Mouse (Mus musculus) limb, embryonic 11.5 days (tissue): ENCODE data around the gene Pdk1. TPM values are rescaled to one million over a fixed set of nuclear protein-coding genes. Genes with fewer than 3 reads are reported as not detected.
A peak's percentile ranks its signal among the peaks of the same experiment; 100 is the strongest.

Experiments used
- ATAC-seq: fragments of 200-750 bp; cut with Nextera tagmentation; 2 replicates; pipeline ENCODE4 v1.8.0; 2017; ENCODE audit warnings: low read depth; ENCODE audit not compliant: insufficient number of reproducible peaks, low FRiP score, low TSS enrichment
- DNase-seq: peaks from one replicate; pipeline ENCODE4 v3.0.0-alpha.2; 2015; ENCODE audit warnings: low spot score
- H3K27ac ChIP-seq: fragments of 300-500 bp; sonication (generic); replicated peaks from 2 replicates; pipeline ENCODE4 v1.5.1; 2014; ENCODE audit warnings: low read depth, mild to moderate bottlenecking, low read length
- H3K27me3 ChIP-seq: fragments of 300-500 bp; sonication (generic); 2 replicates; pipeline ENCODE4 v1.6.1; 2014; ENCODE audit warnings: mild to moderate bottlenecking, low read length, mixed read lengths; ENCODE audit not compliant: control insufficient read depth, insufficient read depth
- H3K36me3 ChIP-seq: fragments of 300-500 bp; sonication (generic); 2 replicates; pipeline ENCODE4 v1.6.1; 2014; ENCODE audit warnings: mild to moderate bottlenecking, low read length, moderate library complexity, mixed read lengths; ENCODE audit not compliant: control insufficient read depth, insufficient read depth
- H3K4me1 ChIP-seq: fragments of 300-500 bp; sonication (generic); 2 replicates; pipeline ENCODE4 v1.6.1; 2014; ENCODE audit warnings: low read length, mixed read lengths; ENCODE audit not compliant: control insufficient read depth, insufficient read depth
- H3K4me2 ChIP-seq: fragments of 300-500 bp; sonication (generic); 2 replicates; pipeline ENCODE4 v1.6.1; 2014; ENCODE audit warnings: low read depth, mild to moderate bottlenecking, moderate library complexity; ENCODE audit not compliant: severe bottlenecking
- H3K4me3 ChIP-seq: fragments of 300-500 bp; sonication (generic); 2 replicates; pipeline ENCODE4 v1.5.1; 2014; ENCODE audit warnings: low read depth, low read length
- H3K9ac ChIP-seq: fragments of 300-500 bp; sonication (generic); 2 replicates; pipeline ENCODE4 v1.6.1; 2014; ENCODE audit warnings: mild to moderate bottlenecking, low read length
- H3K9me3 ChIP-seq: fragments of 300-500 bp; sonication (generic); 2 replicates; pipeline ENCODE4 v1.6.1; 2016; ENCODE audit warnings: low read length; ENCODE audit not compliant: control insufficient read depth
- WGBS: fragments of 180-500 bp; shearing (Covaris S2); extraction: QIAGEN DNeasy Blood & Tissue Kit; methylation state at CpG from one replicate; pipeline ENCODE4 v1.1.7; 2014; 5-methylcytosine and 5-hydroxymethylcytosine counted together
- polyA plus RNA-seq: library from polyadenylated mRNA; unstranded; fragments of >200 nt; fragmentation: Nextera tagmentation; extraction: Ambion mirVana; gene quantifications from 2 replicates; pipeline ENCODE4 v1.2.1, GENCODE M21; 2014

The Pdk1 gene
- polyA plus RNA-seq: 47.3 and 49.1 TPM in 2 replicates

GRCm38 (mm10) chr2:71872801-71873443, at the start of gene Pdk1:
Pdk1 (plus strand) TSS chr2:71873224.
- no peaks in the 10 kb centered on the region for H3K9me3 ChIP-seq
- no peaks in the 10 kb centered on the region for H3K36me3 ChIP-seq
- DNase-seq: peak; percentile 99
- peak within 1 kb of the TSS; percentile 59 for H3K9ac ChIP-seq
- no peaks in the 10 kb centered on the region for H3K27me3 ChIP-seq
- peak within 1 kb of the TSS; percentile 49 for H3K27ac ChIP-seq
- H3K4me3 ChIP-seq: peak within 1 kb of the TSS; percentile 62
- H3K4me2 ChIP-seq: peak within 1 kb of the TSS; percentile 60
- under 1% methylated on average over 53 of the region's 55 CpGs for WGBS
- H3K4me1 ChIP-seq: no peaks in the 10 kb centered on the region
- ATAC-seq: peak; percentile 95

DNA sequence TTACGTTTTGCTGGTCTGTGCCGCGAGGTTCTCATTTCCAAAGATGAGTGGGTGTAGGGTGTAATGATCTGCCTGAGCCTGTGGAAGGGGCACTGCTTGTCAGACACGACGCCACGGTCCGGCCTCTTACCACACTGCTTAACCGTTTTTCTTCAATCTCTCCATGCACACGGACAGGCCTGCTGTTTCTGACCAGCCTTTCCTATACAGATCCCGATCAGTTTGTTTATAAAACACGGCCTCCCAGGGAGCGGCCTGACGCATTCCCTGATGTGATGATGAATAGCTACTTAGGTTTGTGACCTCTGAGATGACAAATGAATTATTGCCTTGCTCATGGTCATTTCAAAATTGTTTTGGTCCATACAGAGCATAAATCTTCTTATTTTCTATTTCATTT, 48.9 kb upstream of the Pdk1 start:
- no peaks in the 10 kb centered on the region for H3K9me3 ChIP-seq
- ATAC-seq (no peak), DNase-seq (no peak)
- no peak overlapping the region for H3K4me3 ChIP-seq
- H3K9ac ChIP-seq: no peak overlapping the region
- H3K36me3 ChIP-seq: no peaks in the 10 kb centered on the region
- 79% methylated on average over 13 of the region's 13 CpGs for WGBS
- H3K27me3 ChIP-seq: no peaks in the 10 kb centered on the region
- H3K27ac ChIP-seq: no peak overlapping the region
- H3K4me2 ChIP-seq: no peak overlapping the region
- no peaks in the 10 kb centered on the region for H3K4me1 ChIP-seq

- Histone ChIP-seq H3K4me2 (no peak overlapping the region), H3K4me3 (no peak overlapping the region), H3K36me3 (no peaks in the 10 kb centered on the region), H3K27ac (no peak overlapping the region), H3K9ac (no peak overlapping the region), H3K9me3 (no peaks in the 10 kb centered on the region), H3K4me1 (no peaks in the 10 kb centered on the region), H3K27me3 (no peaks in the 10 kb centered on the region)
- DNase-seq: no peak
- WGBS: 82% methylated on average over 13 of the region's 13 CpGs
- ATAC-seq: no peak
These were observed 45.3 kb upstream of the Pdk1 start for GRCm38 (mm10) chr2:71827711-71828110.

GRCm38 (mm10) chr2:71828928-71829327, 44.1 kb upstream of the Pdk1 start:
- Histone ChIP-seq H3K4me3 (no peak overlapping the region), H3K27me3 (no peaks in the 10 kb centered on the region), H3K4me2 (no peak overlapping the region), H3K9ac (no peak overlapping the region), H3K4me1 (no peaks in the 10 kb centered on the region), H3K36me3 (no peaks in the 10 kb centered on the region), H3K27ac (no peak overlapping the region), H3K9me3 (no peaks in the 10 kb centered on the region)
- WGBS: 60% methylated on average over 11 of the region's 11 CpGs
- no peak for ATAC-seq
- DNase-seq: no peak

- Histone ChIP-seq H3K27ac (no peak overlapping the region), H3K36me3 (no peaks in the 10 kb centered on the region), H3K4me2 (no peak overlapping the region), H3K9ac (no peak overlapping the region), H3K27me3 (no peaks in the 10 kb centered on the region), H3K4me3 (no peak overlapping the region), H3K9me3 (no peaks in the 10 kb centered on the region), H3K4me1 (no peaks in the 10 kb centered on the region)
- ATAC-seq: no peak
- 79% methylated on average over 6 of the region's 6 CpGs for WGBS
- DNase-seq: no peak
These were observed 39.4 kb upstream of the Pdk1 start for GRCm38 (mm10) chr2:71833626-71834025.

DNA sequence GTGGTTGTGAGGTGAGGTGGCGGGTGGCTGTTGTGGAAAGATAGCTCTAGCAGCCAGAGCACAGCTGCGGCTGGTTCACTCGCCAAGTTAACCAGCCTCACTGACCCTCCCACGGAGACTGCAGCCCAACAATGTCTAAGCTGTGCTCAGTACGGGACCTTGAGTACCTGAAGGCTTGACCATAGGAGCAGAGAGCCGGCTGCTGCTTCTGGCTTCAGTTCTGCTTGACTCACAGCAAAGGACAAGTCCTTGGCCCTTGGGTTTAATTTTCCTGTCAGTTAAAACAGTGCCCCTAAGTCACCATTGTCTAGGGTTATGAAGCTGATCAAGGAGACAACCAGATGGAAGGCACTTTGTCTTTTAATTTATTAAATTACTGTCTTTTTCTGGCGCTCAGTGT, 38.7 kb upstream of the Pdk1 start:
- 79% methylated on average over 7 of the region's 7 CpGs for WGBS
- H3K4me1 ChIP-seq: no peaks in the 10 kb centered on the region
- DNase-seq: no peak

DNA sequence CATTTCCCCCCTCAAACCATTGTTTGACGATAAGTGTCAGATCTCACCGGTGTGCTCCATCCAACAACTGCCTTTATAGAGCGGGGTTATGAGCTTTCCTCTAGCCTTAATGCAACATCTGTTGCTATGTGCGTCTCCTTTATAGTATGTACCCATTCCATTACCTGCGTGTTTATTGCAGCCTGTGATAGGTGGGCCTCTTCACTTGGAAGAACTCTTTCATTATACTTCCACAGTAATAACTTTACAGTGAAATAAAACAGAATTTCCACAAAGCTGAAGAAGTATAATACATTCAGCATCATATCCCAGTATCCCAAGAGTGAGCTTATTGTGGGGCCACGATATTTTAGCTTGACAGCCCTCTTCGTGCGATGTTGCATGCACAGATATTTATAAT, 37.5 kb upstream of the Pdk1 start:
- WGBS: 71% methylated on average over 8 of the region's 8 CpGs
- Histone ChIP-seq H3K27me3 (no peaks in the 10 kb centered on the region), H3K36me3 (no peaks in the 10 kb centered on the region), H3K9me3 (no peaks in the 10 kb centered on the region), H3K9ac (no peak overlapping the region), H3K4me3 (no peak overlapping the region), H3K4me2 (no peak overlapping the region), H3K27ac (no peak overlapping the region), H3K4me1 (no peaks in the 10 kb centered on the region)
- DNase-seq: no peak
- no peak for ATAC-seq

More for the DNA sequence above, 38.7 kb upstream of the Pdk1 start:
- no peak for ATAC-seq
- no peaks in the 10 kb centered on the region for H3K36me3 ChIP-seq
- H3K27me3 ChIP-seq: no peaks in the 10 kb centered on the region
- no peaks in the 10 kb centered on the region for H3K9me3 ChIP-seq
- no peak overlapping the region for H3K4me2 ChIP-seq
- H3K9ac ChIP-seq: no peak overlapping the region
- H3K27ac ChIP-seq: no peak overlapping the region
- H3K4me3 ChIP-seq: no peak overlapping the region

- no peaks in the 10 kb centered on the region for H3K27me3 ChIP-seq
- WGBS: 91% methylated on average over 4 of the region's 4 CpGs
These were observed 36.8 kb upstream of the Pdk1 start for GRCm38 (mm10) chr2:71836232-71836631.

DNA sequence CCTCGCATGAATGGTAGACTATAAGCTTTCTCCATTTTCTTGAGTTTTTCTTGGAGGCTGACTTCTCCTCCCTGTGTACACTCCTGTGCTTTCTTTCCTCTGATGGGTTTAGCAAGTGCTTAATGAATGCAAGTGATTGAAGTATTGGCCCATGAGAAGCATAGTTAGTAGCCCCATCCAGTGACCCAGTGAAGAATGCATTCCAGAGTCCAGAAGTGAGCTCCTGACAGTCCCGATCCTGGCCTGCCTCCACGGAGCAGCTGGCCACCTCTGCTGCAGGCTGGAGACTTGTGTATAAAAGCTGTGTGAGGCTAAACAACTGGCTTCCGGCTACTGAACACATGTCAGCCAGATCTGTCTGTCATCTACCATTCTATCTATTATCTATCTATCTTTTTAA, 35.8 kb upstream of the Pdk1 start:
- H3K4me3 ChIP-seq: no peak overlapping the region
- H3K9ac ChIP-seq: no peak overlapping the region
- DNase-seq (no peak), ATAC-seq (no peak)
- no peak overlapping the region for H3K4me2 ChIP-seq
- no peaks in the 10 kb centered on the region for H3K9me3 ChIP-seq
- no peaks in the 10 kb centered on the region for H3K27me3 ChIP-seq
- no peaks in the 10 kb centered on the region for H3K4me1 ChIP-seq
- 73% methylated on average over 4 of the region's 4 CpGs for WGBS
- H3K27ac ChIP-seq: no peak overlapping the region
- H3K36me3 ChIP-seq: no peaks in the 10 kb centered on the region

More at GRCm38 (mm10) chr2:71836232-71836631, 36.8 kb upstream of the Pdk1 start:
- H3K36me3 ChIP-seq: no peaks in the 10 kb centered on the region
- H3K9me3 ChIP-seq: no peaks in the 10 kb centered on the region
- ATAC-seq: no peak
- DNase-seq: no peak
- H3K27ac ChIP-seq: no peak overlapping the region
- H3K4me3 ChIP-seq: no peak overlapping the region
- H3K4me2 ChIP-seq: no peak overlapping the region
- no peaks in the 10 kb centered on the region for H3K4me1 ChIP-seq
- no peak overlapping the region for H3K9ac ChIP-seq
